Mouse (Mus musculus) limb, embryonic 14.5 days (tissue): ENCODE data around the gene Gm20721. TPM values are rescaled to one million over a fixed set of nuclear protein-coding genes. Genes with fewer than 3 reads are reported as not detected.

Experiments used
- ATAC-seq: fragments of 200-750 bp; cut with Nextera tagmentation; 2 replicates; pipeline ENCODE4 v1.8.0; 2017; ENCODE audit warnings: low read depth, moderate number of reproducible peaks, moderate TSS enrichment; ENCODE audit not compliant: low FRiP score
- DNase-seq: peaks from one replicate; pipeline ENCODE4 v3.0.0-alpha.2; 2015; ENCODE audit warnings: low spot score
- H3K27ac ChIP-seq: fragments of 300-500 bp; sonication (generic); replicated peaks from 2 replicates; pipeline ENCODE4 v1.5.1; 2014; ENCODE audit warnings: low read depth, mild to moderate bottlenecking, low read length, moderate library complexity, mixed read lengths
- H3K27me3 ChIP-seq: fragments of 300-500 bp; sonication (generic); 2 replicates; pipeline ENCODE4 v1.6.1; 2014; ENCODE audit warnings: low read length, mixed read lengths; ENCODE audit not compliant: control insufficient read depth, insufficient read depth
- H3K36me3 ChIP-seq: fragments of 300-500 bp; sonication (generic); 2 replicates; pipeline ENCODE4 v1.6.1; 2014; ENCODE audit warnings: mild to moderate bottlenecking, low read length, moderate library complexity, mixed read lengths; ENCODE audit not compliant: control insufficient read depth, insufficient read depth
- H3K4me1 ChIP-seq: fragments of 300-500 bp; sonication (generic); 2 replicates; pipeline ENCODE4 v1.6.1; 2014; ENCODE audit warnings: antibody characterized with exemption, low read length, mixed read lengths; ENCODE audit not compliant: control insufficient read depth, insufficient read depth
- H3K4me2 ChIP-seq: fragments of 300-500 bp; sonication (generic); replicated peaks from 2 replicates; pipeline ENCODE4 v1.6.1; 2014; ENCODE audit warnings: low read depth, mild to moderate bottlenecking, low read length, moderate library complexity; ENCODE audit not compliant: severe bottlenecking
- H3K4me3 ChIP-seq: fragments of 300-500 bp; sonication (generic); replicated peaks from 2 replicates; pipeline ENCODE4 v1.5.1; 2014; ENCODE audit warnings: low read length
- H3K9ac ChIP-seq: fragments of 300-500 bp; sonication (generic); 2 replicates; pipeline ENCODE4 v1.6.1; 2014; ENCODE audit warnings: mild to moderate bottlenecking, low read depth, low read length, moderate library complexity; ENCODE audit not compliant: severe bottlenecking
- H3K9me3 ChIP-seq: fragments of 300-500 bp; sonication (generic); 2 replicates; pipeline ENCODE4 v1.6.1; 2016; ENCODE audit warnings: low read length; ENCODE audit not compliant: control insufficient read depth
- POLR2A ChIP-seq: fragments of 200-500 bp; IDR thresholded peaks from 2 replicates; pipeline ENCODE4 v1.8.0; 2012; ENCODE audit warnings: inconsistent platforms, mild to moderate bottlenecking, moderate library complexity, borderline replicate concordance; ENCODE audit not compliant: insufficient read depth, insufficient read length; ENCODE audit errors: extremely low read depth
- WGBS: fragments of 180-500 bp; shearing (Covaris S2); extraction: QIAGEN DNeasy Blood & Tissue Kit; methylation state at CpG from one replicate; pipeline ENCODE4 v1.1.7; 2014; 5-methylcytosine and 5-hydroxymethylcytosine counted together
- polyA plus RNA-seq, 2 experiments: library from polyadenylated mRNA; depleted of rRNA in 1 of 2; stranded (reverse) in 1 of 2; unstranded in 1 of 2; fragments of >200 nt; fragmentation: Nextera tagmentation in 1 of 2; extraction: Ambion mirVana in 1 of 2; gene quantifications; 2 replicates each; pipeline versions ENCODE4 v1.2.1 to v1.2.3; 2012 to 2014

The Gm20721 gene
- polyA plus RNA-seq, 2 experiments = 0.65 to 13.4 TPM

DNA sequence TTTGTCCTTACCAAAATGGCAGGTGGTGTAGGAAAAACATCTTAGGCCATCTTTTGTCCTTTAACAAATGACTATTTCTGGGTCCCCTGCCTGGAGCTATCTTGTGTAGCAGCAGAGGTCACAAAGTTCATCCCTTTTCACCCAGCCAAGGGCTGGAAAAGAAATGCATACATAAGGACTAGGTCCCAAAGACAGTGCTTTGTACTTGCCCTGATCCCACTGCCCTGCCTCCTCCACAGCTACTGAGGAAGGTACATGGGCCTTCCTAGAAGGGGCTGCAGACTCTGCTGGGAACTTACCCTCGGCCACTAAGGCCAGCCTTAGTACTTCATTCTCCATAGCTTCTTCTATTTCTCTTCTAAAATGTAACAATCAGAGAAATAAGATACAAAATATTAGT, 34.9 kb downstream of the Gm20721 start:
- H3K4me1 ChIP-seq = peaks cover 10% of the 10 kb centered on the region; the same call in 1 of the 2 replicates
- no peak overlapping the region for H3K9ac ChIP-seq
- no peak overlapping the region for H3K27ac ChIP-seq
- H3K9me3 ChIP-seq = no peaks in the 10 kb centered on the region
- WGBS = 71% methylated on average over 1 of the region's 1 CpGs
- no peaks in the 10 kb centered on the region; the same call in 1 of the 2 replicates for H3K36me3 ChIP-seq
- DNase-seq (no peak), ATAC-seq (no peak)
- H3K4me3 ChIP-seq = no peak overlapping the region
- H3K4me2 ChIP-seq = no peak overlapping the region
- no peaks in the 10 kb centered on the region for H3K27me3 ChIP-seq
- no peak for TF ChIP-seq POLR2A

DNA sequence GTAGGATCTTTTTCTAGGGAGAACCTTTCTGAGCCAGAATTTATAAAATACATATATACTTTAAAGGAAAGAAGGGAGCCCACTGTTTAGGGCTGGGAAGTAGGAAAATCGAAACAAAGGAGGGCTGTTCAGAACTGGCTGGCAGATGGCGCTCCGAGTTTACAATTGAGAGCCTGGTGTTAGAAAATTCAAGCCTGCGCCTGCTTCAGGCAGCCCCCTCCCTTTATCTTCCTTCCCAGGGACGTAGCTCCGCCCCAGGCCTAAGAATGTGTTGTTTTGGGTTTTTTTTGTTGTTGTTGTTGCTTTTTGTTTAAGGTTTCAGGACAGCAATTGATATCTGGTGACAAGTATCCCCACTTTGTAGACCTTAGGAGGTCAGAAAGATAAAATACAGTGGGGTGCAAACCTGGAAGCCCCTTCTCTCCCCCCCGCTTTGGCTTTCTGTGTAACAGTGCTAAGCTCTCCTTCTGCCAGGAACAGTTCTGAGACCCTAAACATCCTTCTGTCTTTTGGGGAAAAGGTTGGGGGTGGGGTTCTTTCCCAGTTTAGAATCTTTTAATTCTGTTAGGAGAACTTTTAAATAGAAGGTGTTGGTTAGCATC, 35.5 kb downstream of the Gm20721 start:
- 14% methylated on average over 7 of the region's 7 CpGs for WGBS
- no peaks in the 10 kb centered on the region for H3K27me3 ChIP-seq
- H3K4me3 ChIP-seq = no peak overlapping the region
- no peak for TF ChIP-seq POLR2A
- H3K9ac ChIP-seq = no peak overlapping the region
- peak; percentile 78 for ATAC-seq
- H3K4me2 ChIP-seq = no peak overlapping the region
- peaks cover 13% of the 10 kb centered on the region; the same call in 1 of the 2 replicates for H3K4me1 ChIP-seq
- peak; percentile 76 for DNase-seq
- H3K36me3 ChIP-seq = no peaks in the 10 kb centered on the region; the same call in 1 of the 2 replicates
- no peak overlapping the region for H3K27ac ChIP-seq
- H3K9me3 ChIP-seq = no peaks in the 10 kb centered on the region

DNA sequence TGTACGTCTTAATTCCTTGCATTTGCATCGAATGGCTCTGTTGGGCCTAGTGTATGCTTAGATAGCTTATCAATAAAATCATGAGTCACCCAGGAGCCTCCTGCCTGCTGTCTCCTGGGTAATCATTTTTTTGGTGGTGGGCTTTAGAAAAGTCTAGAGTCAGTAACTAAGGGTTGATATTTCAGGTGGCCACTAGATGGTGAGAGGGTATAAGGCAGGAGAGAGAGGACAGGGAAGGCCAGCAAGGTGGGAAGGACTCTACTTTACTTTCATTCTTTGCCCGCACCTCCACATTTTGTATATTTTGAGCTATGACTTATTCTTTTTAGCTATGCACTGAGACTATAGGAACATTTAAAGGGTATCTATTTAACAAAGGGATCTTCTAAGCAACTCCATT, 38.6 kb downstream of the Gm20721 start:
- H3K9ac ChIP-seq = no peak overlapping the region
- TF ChIP-seq POLR2A = no peak
- H3K9me3 ChIP-seq = no peaks in the 10 kb centered on the region
- H3K36me3 ChIP-seq = no peaks in the 10 kb centered on the region
- ATAC-seq (no peak), DNase-seq (no peak)
- no peak overlapping the region for H3K4me2 ChIP-seq
- no peak overlapping the region for H3K4me3 ChIP-seq
- 78% methylated on average over 3 of the region's 3 CpGs for WGBS
- H3K27me3 ChIP-seq = no peaks in the 10 kb centered on the region
- peaks cover 16% of the 10 kb centered on the region for H3K4me1 ChIP-seq
- no peak overlapping the region for H3K27ac ChIP-seq

DNA sequence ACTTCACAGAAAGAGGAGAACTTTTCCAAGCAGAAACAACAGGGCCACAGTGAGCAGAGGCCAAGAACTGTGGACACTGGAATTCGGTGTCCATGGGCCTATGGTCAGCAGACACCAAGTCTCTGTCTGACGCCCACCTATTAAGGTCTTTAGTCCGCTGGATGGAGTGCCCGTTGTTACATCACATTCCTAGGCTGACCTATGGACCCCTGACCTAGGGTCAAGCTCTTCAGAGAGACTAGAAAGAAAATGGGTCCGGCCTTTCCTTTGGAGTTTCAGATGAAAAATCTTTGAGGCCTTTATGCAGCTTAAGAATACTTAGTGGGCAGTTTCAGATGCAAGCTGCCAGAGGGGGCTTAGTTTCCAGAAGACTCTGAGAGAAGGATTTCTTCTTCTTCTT, 40.9 kb downstream of the Gm20721 start:
- 14% methylated on average over 5 of the region's 5 CpGs for WGBS
- H3K4me2 ChIP-seq = no peak overlapping the region
- H3K36me3 ChIP-seq = 0 out of 2 replicates have a peak, but pooled peaks cover 3% of the 10 kb centered on the region
- H3K27ac ChIP-seq = no peak overlapping the region
- 0 out of 2 replicates have a peak, but pooled peaks cover 4% of the 10 kb centered on the region for H3K27me3 ChIP-seq
- TF ChIP-seq POLR2A = no peak
- ATAC-seq = no peak
- DNase-seq = no peak
- H3K9me3 ChIP-seq = peaks cover 5% of the 10 kb centered on the region; the same call in 1 of the 2 replicates
- no peak overlapping the region for H3K9ac ChIP-seq
- H3K4me3 ChIP-seq = no peak overlapping the region
- H3K4me1 ChIP-seq = peaks cover 6% of the 10 kb centered on the region; the same call in 1 of the 2 replicates

DNA sequence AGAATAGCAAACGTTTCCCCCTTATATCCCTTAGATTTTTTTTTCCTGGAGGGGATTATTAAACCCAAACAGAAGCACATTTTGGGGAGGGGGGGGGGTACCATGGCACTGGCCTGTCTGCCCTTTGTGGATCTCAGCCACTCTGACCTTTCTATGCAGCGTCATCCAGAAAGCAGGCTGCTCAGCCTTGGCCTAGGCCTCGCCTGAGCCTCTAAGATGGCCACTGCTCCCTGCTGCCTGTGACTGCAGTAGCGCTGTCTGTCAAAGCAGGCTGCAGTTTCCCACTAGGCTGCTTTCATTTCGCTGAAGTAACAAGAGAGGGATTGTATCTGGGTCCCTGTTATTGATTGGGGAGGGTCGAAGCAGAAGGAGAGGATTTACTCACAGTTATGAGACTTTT, 44.0 kb downstream of the Gm20721 start:
- Histone ChIP-seq H3K27me3 (peaks cover 32% of the 10 kb centered on the region), H3K4me3 (no peak overlapping the region), H3K36me3 (peaks cover 22% of the 10 kb centered on the region; the same call in 1 of the 2 replicates), H3K27ac (no peak overlapping the region), H3K4me1 (peaks cover 6% of the 10 kb centered on the region; the same call in 1 of the 2 replicates), H3K4me2 (no peak overlapping the region), H3K9ac (no peak overlapping the region), H3K9me3 (peaks cover 36% of the 10 kb centered on the region)
- DNase-seq = no peak
- 50% methylated on average over 6 of the region's 6 CpGs for WGBS
- no peak for TF ChIP-seq POLR2A
- no peak for ATAC-seq
